21 mouse cellular contexts compared by ENCODE assay signal in genomic region chr5:30556284-30556683, GRCm38 (mm10). TPM values are rescaled to one million over a fixed set of nuclear protein-coding genes. Genes with fewer than 3 reads are reported as not detected.
DNase-seq lines count a peak whose midpoint lies in the region; ATAC-seq and TF ChIP-seq lines count a peak whose summit lies in the region.
"Had no signal": no experiment of that assay in that cellular context is flagged by ENCODE, and none has a peak within 500 bp of the region (broad histone marks: within the 10 kb centered on the region; RNA-seq: fewer than 3 reads in every experiment).

No protein-coding gene starts in this region.

- H3K4me3 ChIP-seq in lung, embryonic 16.5 days (ENCODE audit: low read length), result no peak overlapping the region
- H3K4me3 ChIP-seq in intestine, embryonic 16.5 days (ENCODE audit: low read length), result no peak overlapping the region
- H3K4me3 ChIP-seq in stomach, postnatal 0 days (ENCODE audit: low read depth, low read length), result no peak overlapping the region
- H3K4me3 ChIP-seq: heart, embryonic 13.5 days had no signal

- peak; percentile 94 for ATAC-seq in lung, embryonic 16.5 days (ENCODE audit: low read depth)
- ATAC-seq in intestine, embryonic 16.5 days, result no peak
- ATAC-seq in stomach, postnatal 0 days (ENCODE audit: low FRiP score, low TSS enrichment), result peak; percentile 26; the same call in 1 of the 2 replicates
- ATAC-seq: forebrain, postnatal 0 days; hindbrain, postnatal 0 days had no signal

- H3K36me3 ChIP-seq in lung, embryonic 16.5 days (ENCODE audit: control insufficient read depth, insufficient read depth, low read length), result no peaks in the 10 kb centered on the region
- H3K36me3 ChIP-seq in intestine, embryonic 16.5 days (ENCODE audit: control insufficient read depth, insufficient read depth, low read length), result no peaks in the 10 kb centered on the region
- H3K36me3 ChIP-seq in stomach, postnatal 0 days (ENCODE audit: control insufficient read depth, insufficient read depth, low read length), result no peaks in the 10 kb centered on the region
- H3K36me3 ChIP-seq: heart, embryonic 13.5 days had no signal

- DNase-seq in lung, postnatal 10 days, result no peak
- DNase-seq in embryo, embryonic 11 days, result peak; percentile 21
- DNase-seq in stomach, postnatal 0 days (ENCODE audit: low spot score), result no peak
- no peak for DNase-seq in urinary bladder, postnatal 14 days (ENCODE audit: low spot score)
- DNase-seq in urinary bladder, adult 2 months (ENCODE audit: low spot score), result no peak
- DNase-seq: adrenal gland, postnatal 10 days; cerebellum, adult 18-20 months; forebrain, postnatal 0 days; heart, adult 11 months; heart, postnatal 4 days; kidney, adult 9 months; left cerebral cortex, postnatal 4 days; right cerebral cortex, adult 18-20 months; thymus, postnatal 14 days had no signal

- WGBS in lung, embryonic 16.5 days, result 41% methylated on average over 3 of the region's 3 CpGs
- 47% methylated on average over 3 of the region's 3 CpGs for WGBS in intestine, embryonic 16.5 days
- WGBS in stomach, postnatal 0 days, result 34% methylated on average over 3 of the region's 3 CpGs

- no peak overlapping the region for H3K4me2 ChIP-seq in lung, embryonic 16.5 days (ENCODE audit: low read depth, low read length)
- H3K4me2 ChIP-seq in intestine, embryonic 16.5 days (ENCODE audit: low read depth, low read length), result no peak overlapping the region
- H3K4me2 ChIP-seq in stomach, postnatal 0 days (replicated peaks; ENCODE audit: low read depth), result no peak overlapping the region
- H3K4me2 ChIP-seq: heart, embryonic 13.5 days had no signal

- H3K27me3 ChIP-seq in lung, embryonic 16.5 days (ENCODE audit: control insufficient read depth, insufficient read depth, low read depth, low read length), result no peaks in the 10 kb centered on the region
- H3K27me3 ChIP-seq in intestine, embryonic 16.5 days (replicated peaks; ENCODE audit: control insufficient read depth, insufficient read depth, low read length), result no peaks in the 10 kb centered on the region
- no peaks in the 10 kb centered on the region for H3K27me3 ChIP-seq in stomach, postnatal 0 days (ENCODE audit: control insufficient read depth, insufficient read depth, low read length)
- H3K27me3 ChIP-seq: heart, embryonic 13.5 days had no signal

- no peak for TF ChIP-seq CTCF in stomach, postnatal 0 days (IDR thresholded peaks at IDR 0.05; ENCODE audit: low read depth)

- peak overlapping the region; percentile 83 for H3K27ac ChIP-seq in lung, embryonic 16.5 days (ENCODE audit: low read length)
- H3K27ac ChIP-seq in intestine, embryonic 16.5 days (ENCODE audit: low read length), result peak overlapping the region; percentile 39
- H3K27ac ChIP-seq in stomach, postnatal 0 days (replicated peaks), result 0 out of 2 replicates have a peak overlapping the region, but pooled peaks have one; percentile 45
- H3K27ac ChIP-seq: heart, embryonic 13.5 days; hindbrain, postnatal 0 days had no signal

- no peak overlapping the region for H3K9ac ChIP-seq in lung, embryonic 16.5 days (ENCODE audit: low read length)
- no peak overlapping the region for H3K9ac ChIP-seq in intestine, embryonic 16.5 days (ENCODE audit: low read depth, low read length)
- H3K9ac ChIP-seq in stomach, postnatal 0 days (ENCODE audit: low read length), result no peak overlapping the region
- H3K9ac ChIP-seq: forebrain, postnatal 0 days; heart, embryonic 13.5 days had no signal

- no peak for TF ChIP-seq EP300 in stomach, postnatal 0 days (optimal IDR thresholded peaks at IDR 0.05)

- peaks cover 10% of the 10 kb centered on the region for H3K4me1 ChIP-seq in lung, embryonic 16.5 days (replicated peaks; ENCODE audit: control insufficient read depth, insufficient read depth, low read length)
- H3K4me1 ChIP-seq in intestine, embryonic 16.5 days (ENCODE audit: control insufficient read depth, insufficient read depth, low read length), result peaks cover 3% of the 10 kb centered on the region; the same call in 1 of the 2 replicates
- H3K4me1 ChIP-seq in stomach, postnatal 0 days (replicated peaks; ENCODE audit: control insufficient read depth, insufficient read depth), result no peaks in the 10 kb centered on the region

- no peaks in the 10 kb centered on the region for H3K9me3 ChIP-seq in lung, embryonic 16.5 days (ENCODE audit: control insufficient read depth, low read length)
- H3K9me3 ChIP-seq in intestine, embryonic 16.5 days (ENCODE audit: control insufficient read depth, low read length), result no peaks in the 10 kb centered on the region
- H3K9me3 ChIP-seq in stomach, postnatal 0 days (ENCODE audit: control insufficient read depth, low read length), result no peaks in the 10 kb centered on the region
- H3K9me3 ChIP-seq: heart, embryonic 13.5 days had no signal

RNA-seq across cellular contexts. Expression of gene Cib4, which starts 10.6 kb away (rescaled TPM):
- polyA plus RNA-seq in lung, embryonic 16.5 days (2015; fragmentation: Nextera tagmentation; extraction: Ambion mirVana), result not detected in 2 replicates
- polyA plus RNA-seq in intestine, embryonic 16.5 days (2015; fragmentation: Nextera tagmentation; extraction: Ambion mirVana), result not detected in 2 replicates
- polyA plus RNA-seq in stomach, postnatal 0 days (2015; fragmentation: Nextera tagmentation; extraction: Ambion mirVana), result 0.17 and 0.30 TPM in 2 replicates
- 0.32 and 0.40 TPM in 2 replicates for polyA plus RNA-seq in urinary bladder, adult 2 months (2012; rRNA removed)
- polyA plus RNA-seq: forebrain, postnatal 0 days; heart, embryonic 13.5 days; hindbrain, postnatal 0 days; liver, embryonic 16.5 days; midbrain, postnatal 0 days; small intestine, adult 2 months had no signal

RNA-seq across cellular contexts. Expression of gene Kcnk3, which starts 31.7 kb away (rescaled TPM):
- polyA plus RNA-seq in lung, embryonic 16.5 days (2015; fragmentation: Nextera tagmentation; extraction: Ambion mirVana), result 11.3 and 15.3 TPM in 2 replicates
- 8.7 and 12.2 TPM in 2 replicates for polyA plus RNA-seq in intestine, embryonic 16.5 days (2015; fragmentation: Nextera tagmentation; extraction: Ambion mirVana)
- polyA plus RNA-seq in stomach, postnatal 0 days (2015; fragmentation: Nextera tagmentation; extraction: Ambion mirVana), result 11.1 and 13.8 TPM in 2 replicates
- 15.1 and 28.4 TPM in 2 replicates for polyA plus RNA-seq in urinary bladder, adult 2 months (2012; rRNA removed)
